Mouse (Mus musculus): ENCODE data around the gene Sox10. TPM values are rescaled to one million over a fixed set of nuclear protein-coding genes. Genes with fewer than 3 reads are reported as not detected.

Sox10 gene
- polyA plus RNA-seq, 1 experiment from 2014 or later, result 0.84 TPM

- H3K4me1 ChIP-seq (replicated peaks; ENCODE audit: control insufficient read depth, insufficient read depth, low read length), result no peaks in the 10 kb centered on the region
- no peak overlapping the region for H3K27ac ChIP-seq (ENCODE audit: low read depth, low read length)
- H3K9ac ChIP-seq (ENCODE audit: low read depth, low read length), result no peak overlapping the region
- H3K4me2 ChIP-seq, result no peak overlapping the region
- 76% methylated on average over 10 of the region's 10 CpGs for WGBS
- no peak overlapping the region for H3K4me3 ChIP-seq (ENCODE audit: low read depth, low read length)
- no peaks in the 10 kb centered on the region for H3K36me3 ChIP-seq (ENCODE audit: control insufficient read depth, insufficient read depth, low read length)
- ATAC-seq (replicated peaks; ENCODE audit: low FRiP score) (no peak), DNase-seq (ENCODE audit: low spot score) (no peak)
- no peaks in the 10 kb centered on the region for H3K9me3 ChIP-seq (ENCODE audit: control insufficient read depth, low read length)
- H3K27me3 ChIP-seq (replicated peaks; ENCODE audit: control insufficient read depth, insufficient read depth, low read length), result no peaks in the 10 kb centered on the region
These were observed 20.2 kb upstream of the Sox10 start for GRCm38 (mm10) chr15:79185213-79185612.

- H3K9ac ChIP-seq (ENCODE audit: low read depth, low read length), result no peak overlapping the region
- ATAC-seq (replicated peaks; ENCODE audit: low FRiP score) (no peak), DNase-seq (ENCODE audit: low spot score) (no peak)
- 74% methylated on average over 6 of the region's 6 CpGs for WGBS
- H3K27me3 ChIP-seq (replicated peaks; ENCODE audit: control insufficient read depth, insufficient read depth, low read length), result no peaks in the 10 kb centered on the region
- H3K27ac ChIP-seq (ENCODE audit: low read depth, low read length), result no peak overlapping the region
- H3K9me3 ChIP-seq (ENCODE audit: control insufficient read depth, low read length), result no peaks in the 10 kb centered on the region
- H3K4me3 ChIP-seq (ENCODE audit: low read depth, low read length), result no peak overlapping the region
- H3K36me3 ChIP-seq (ENCODE audit: control insufficient read depth, insufficient read depth, low read length), result no peaks in the 10 kb centered on the region
- no peaks in the 10 kb centered on the region for H3K4me1 ChIP-seq (replicated peaks; ENCODE audit: control insufficient read depth, insufficient read depth, low read length)
- H3K4me2 ChIP-seq, result no peak overlapping the region
These were observed 11.9 kb upstream of the Sox10 start for GRCm38 (mm10) chr15:79176905-79177304.

GRCm38 (mm10) chr15:79166712-79167111 is 1.7 kb upstream of the Sox10 start:
- H3K4me1 ChIP-seq (replicated peaks; ENCODE audit: control insufficient read depth, insufficient read depth, low read length), result peaks cover 2% of the 10 kb centered on the region; the same call in 1 of the 2 replicates
- 47% methylated on average over 8 of the region's 8 CpGs for WGBS
- no peak overlapping the region for H3K4me2 ChIP-seq
- ATAC-seq (replicated peaks; ENCODE audit: low FRiP score) (no peak), DNase-seq (ENCODE audit: low spot score) (no peak)
- H3K9ac ChIP-seq (ENCODE audit: low read depth, low read length), result no peak overlapping the region
- no peaks in the 10 kb centered on the region for H3K36me3 ChIP-seq (ENCODE audit: control insufficient read depth, insufficient read depth, low read length)
- H3K27me3 ChIP-seq (replicated peaks; ENCODE audit: control insufficient read depth, insufficient read depth, low read length), result peaks cover 48% of the 10 kb centered on the region
- H3K27ac ChIP-seq (ENCODE audit: low read depth, low read length), result no peak overlapping the region
- H3K4me3 ChIP-seq (ENCODE audit: low read depth, low read length), result no peak overlapping the region
- no peaks in the 10 kb centered on the region for H3K9me3 ChIP-seq (ENCODE audit: control insufficient read depth, low read length)

- H3K4me3 ChIP-seq (ENCODE audit: low read depth, low read length), result no peak overlapping the region
- ATAC-seq (replicated peaks; ENCODE audit: low FRiP score) (no peak), DNase-seq (ENCODE audit: low spot score) (no peak)
- no peak overlapping the region for H3K27ac ChIP-seq (ENCODE audit: low read depth, low read length)
- H3K36me3 ChIP-seq (ENCODE audit: control insufficient read depth, insufficient read depth, low read length), result no peaks in the 10 kb centered on the region
- H3K9ac ChIP-seq (ENCODE audit: low read depth, low read length), result no peak overlapping the region
- peaks cover 2% of the 10 kb centered on the region; the same call in 1 of the 2 replicates for H3K4me1 ChIP-seq (replicated peaks; ENCODE audit: control insufficient read depth, insufficient read depth, low read length)
- no peaks in the 10 kb centered on the region for H3K9me3 ChIP-seq (ENCODE audit: control insufficient read depth, low read length)
- H3K4me2 ChIP-seq, result no peak overlapping the region
- WGBS, result 6% methylated on average over 15 of the region's 15 CpGs
- peaks cover 67% of the 10 kb centered on the region for H3K27me3 ChIP-seq (replicated peaks; ENCODE audit: control insufficient read depth, insufficient read depth, low read length)
These were observed 789 bp downstream of the Sox10 start for GRCm38 (mm10) chr15:79164251-79164650.

GRCm38 (mm10) chr15:79162822-79163221 is 2.2 kb downstream of the Sox10 start:
- H3K9me3 ChIP-seq (ENCODE audit: control insufficient read depth, low read length), result no peaks in the 10 kb centered on the region
- H3K9ac ChIP-seq (ENCODE audit: low read depth, low read length), result no peak overlapping the region
- DNase-seq (ENCODE audit: low spot score) (no peak), ATAC-seq (replicated peaks; ENCODE audit: low FRiP score) (no peak)
- WGBS, result 33% methylated on average over 14 of the region's 14 CpGs
- H3K4me1 ChIP-seq (replicated peaks; ENCODE audit: control insufficient read depth, insufficient read depth, low read length), result peaks cover 2% of the 10 kb centered on the region; the same call in 1 of the 2 replicates
- H3K27me3 ChIP-seq (replicated peaks; ENCODE audit: control insufficient read depth, insufficient read depth, low read length), result peaks cover 75% of the 10 kb centered on the region
- no peaks in the 10 kb centered on the region for H3K36me3 ChIP-seq (ENCODE audit: control insufficient read depth, insufficient read depth, low read length)
- no peak overlapping the region for H3K4me3 ChIP-seq (ENCODE audit: low read depth, low read length)
- H3K4me2 ChIP-seq, result no peak overlapping the region
- H3K27ac ChIP-seq (ENCODE audit: low read depth, low read length), result no peak overlapping the region

GRCm38 (mm10) chr15:79162301-79162700 is 2.7 kb downstream of the Sox10 start:
- Histone ChIP-seq H3K4me3 (ENCODE audit: low read depth, low read length) (no peak overlapping the region), H3K9ac (ENCODE audit: low read depth, low read length) (no peak overlapping the region), H3K4me1 (replicated peaks; ENCODE audit: control insufficient read depth, insufficient read depth, low read length) (peaks cover 2% of the 10 kb centered on the region; the same call in 1 of the 2 replicates), H3K27me3 (replicated peaks; ENCODE audit: control insufficient read depth, insufficient read depth, low read length) (peaks cover 75% of the 10 kb centered on the region), H3K9me3 (ENCODE audit: control insufficient read depth, low read length) (no peaks in the 10 kb centered on the region), H3K27ac (ENCODE audit: low read depth, low read length) (no peak overlapping the region), H3K36me3 (ENCODE audit: control insufficient read depth, insufficient read depth, low read length) (no peaks in the 10 kb centered on the region), H3K4me2 (no peak overlapping the region)
- no peak for DNase-seq (ENCODE audit: low spot score)
- 50% methylated on average over 7 of the region's 7 CpGs for WGBS
- ATAC-seq (replicated peaks; ENCODE audit: low FRiP score), result no peak

- H3K27ac ChIP-seq (ENCODE audit: low read depth, low read length), result no peak overlapping the region
- H3K27me3 ChIP-seq (replicated peaks; ENCODE audit: control insufficient read depth, insufficient read depth, low read length), result peaks cover 19% of the 10 kb centered on the region
- no peak overlapping the region for H3K4me2 ChIP-seq
- peaks cover 4% of the 10 kb centered on the region; the same call in 1 of the 2 replicates for H3K4me1 ChIP-seq (replicated peaks; ENCODE audit: control insufficient read depth, insufficient read depth, low read length)
- DNase-seq (ENCODE audit: low spot score), result no peak
- WGBS, result 45% methylated on average over 3 of the region's 3 CpGs
- H3K4me3 ChIP-seq (ENCODE audit: low read depth, low read length), result no peak overlapping the region
- peaks cover 15% of the 10 kb centered on the region; the same call in 1 of the 2 replicates for H3K36me3 ChIP-seq (ENCODE audit: control insufficient read depth, insufficient read depth, low read length)
- 0 out of 2 replicates have a peak, but pooled peaks have one; percentile 29 for ATAC-seq (replicated peaks; ENCODE audit: low FRiP score)
- no peak overlapping the region for H3K9ac ChIP-seq (ENCODE audit: low read depth, low read length)
- no peaks in the 10 kb centered on the region for H3K9me3 ChIP-seq (ENCODE audit: control insufficient read depth, low read length)
These were observed 9.5 kb downstream of the Sox10 start for GRCm38 (mm10) chr15:79155572-79155971.

- H3K4me2 ChIP-seq, result no peak overlapping the region
- no peak overlapping the region for H3K4me3 ChIP-seq (ENCODE audit: low read depth, low read length)
- DNase-seq (ENCODE audit: low spot score), result no peak
- H3K9ac ChIP-seq (ENCODE audit: low read depth, low read length), result no peak overlapping the region
- H3K27me3 ChIP-seq (replicated peaks; ENCODE audit: control insufficient read depth, insufficient read depth, low read length), result 0 out of 2 replicates have a peak, but pooled peaks cover 4% of the 10 kb centered on the region
- WGBS, result 83% methylated on average over 6 of the region's 6 CpGs
- H3K9me3 ChIP-seq (ENCODE audit: control insufficient read depth, low read length), result no peaks in the 10 kb centered on the region
- no peak for ATAC-seq (replicated peaks; ENCODE audit: low FRiP score)
- peaks cover 26% of the 10 kb centered on the region for H3K36me3 ChIP-seq (ENCODE audit: control insufficient read depth, insufficient read depth, low read length)
- no peak overlapping the region for H3K27ac ChIP-seq (ENCODE audit: low read depth, low read length)
- peaks cover 4% of the 10 kb centered on the region; the same call in 1 of the 2 replicates for H3K4me1 ChIP-seq (replicated peaks; ENCODE audit: control insufficient read depth, insufficient read depth, low read length)
These were observed 12.3 kb downstream of the Sox10 start for GRCm38 (mm10) chr15:79152709-79153108.

- 86% methylated on average over 8 of the region's 8 CpGs for WGBS
These were observed 13.2 kb downstream of the Sox10 start for GRCm38 (mm10) chr15:79151881-79152280.

More at GRCm38 (mm10) chr15:79151881-79152280, 13.2 kb downstream of the Sox10 start:
- Histone ChIP-seq H3K36me3 (ENCODE audit: control insufficient read depth, insufficient read depth, low read length) (peaks cover 35% of the 10 kb centered on the region), H3K27ac (ENCODE audit: low read depth, low read length) (no peak overlapping the region), H3K27me3 (replicated peaks; ENCODE audit: control insufficient read depth, insufficient read depth, low read length) (0 out of 2 replicates have a peak, but pooled peaks cover 4% of the 10 kb centered on the region), H3K9me3 (ENCODE audit: control insufficient read depth, low read length) (no peaks in the 10 kb centered on the region), H3K9ac (ENCODE audit: low read depth, low read length) (no peak overlapping the region), H3K4me1 (replicated peaks; ENCODE audit: control insufficient read depth, insufficient read depth, low read length) (peaks cover 4% of the 10 kb centered on the region; the same call in 1 of the 2 replicates), H3K4me2 (no peak overlapping the region), H3K4me3 (ENCODE audit: low read depth, low read length) (no peak overlapping the region)
- DNase-seq (ENCODE audit: low spot score), result no peak
- ATAC-seq (replicated peaks; ENCODE audit: low FRiP score), result no peak
